Mouse (Mus musculus): ENCODE results near the gene Meioc. TPM values are rescaled to one million over a fixed set of nuclear protein-coding genes. Genes with fewer than 3 reads are reported as not detected.

Meioc gene
- not detected for total RNA-seq (2021)
- long read RNA-seq, experiment 1: 0 reads
- long read RNA-seq, experiment 2: 0 reads

- DNase-seq: no peak
Measured at GRCm38 (mm10) chr11:102663416-102663815, at the start of gene Meioc. Meioc (plus strand) TSS chr11:102663716.

GRCm38 (mm10) chr11:102619449-102619848, 44.1 kb upstream of the Meioc start:
- intact Hi-C loops (cut with DNase I; ENCODE audit: low total_unique reads): no loop called here

More at GRCm38 (mm10) chr11:102663416-102663815, at the start of gene Meioc:
- intact Hi-C loops (cut with DNase I; ENCODE audit: low total_unique reads): no loop called here

GRCm38 (mm10) chr11:102623876-102624789, 39.4 kb upstream of the Meioc start:
- intact Hi-C loops (cut with DNase I; ENCODE audit: low total_unique reads): no loop called here
- DNase-seq: peak; percentile 69

More at GRCm38 (mm10) chr11:102619449-102619848, 44.1 kb upstream of the Meioc start:
- no peak for DNase-seq

- DNase-seq: no peak
- intact Hi-C loops (cut with DNase I; ENCODE audit: low total_unique reads): no loop called here
Measured at GRCm38 (mm10) chr11:102624888-102625407, 38.6 kb upstream of the Meioc start.

GRCm38 (mm10) chr11:102627171-102627931, 36.2 kb upstream of the Meioc start:
- DNase-seq: no peak
- intact Hi-C loops (cut with DNase I; ENCODE audit: low total_unique reads): no loop called here

GRCm38 (mm10) chr11:102628529-102628928, 35.0 kb upstream of the Meioc start:
- peak; percentile 46 for DNase-seq
- intact Hi-C loops (cut with DNase I; ENCODE audit: low total_unique reads): no loop called here

GRCm38 (mm10) chr11:102629375-102629774, 34.1 kb upstream of the Meioc start:
- intact Hi-C loops (cut with DNase I; ENCODE audit: low total_unique reads): no loop called here
- DNase-seq: no peak

- DNase-seq: no peak
Measured at GRCm38 (mm10) chr11:102630731-102631130, 32.8 kb upstream of the Meioc start.

GRCm38 (mm10) chr11:102631203-102631602, 32.3 kb upstream of the Meioc start:
- intact Hi-C loops (cut with DNase I; ENCODE audit: low total_unique reads): no loop called here
- DNase-seq: no peak

More at GRCm38 (mm10) chr11:102630731-102631130, 32.8 kb upstream of the Meioc start:
- intact Hi-C loops (cut with DNase I; ENCODE audit: low total_unique reads): no loop called here

- intact Hi-C loops (cut with DNase I; ENCODE audit: low total_unique reads): no loop called here
- no peak for DNase-seq
Measured at GRCm38 (mm10) chr11:102632725-102633124, 30.8 kb upstream of the Meioc start.

- intact Hi-C loops (cut with DNase I; ENCODE audit: low total_unique reads): no loop called here
- DNase-seq: no peak
Measured at GRCm38 (mm10) chr11:102633379-102633778, 30.1 kb upstream of the Meioc start.

GRCm38 (mm10) chr11:102636887-102637286, 26.6 kb upstream of the Meioc start:
- DNase-seq: peak; percentile 77
- intact Hi-C loops (cut with DNase I; ENCODE audit: low total_unique reads): no loop called here

GRCm38 (mm10) chr11:102643891-102644382, 19.6 kb upstream of the Meioc start:
- intact Hi-C loops (cut with DNase I; ENCODE audit: low total_unique reads): no loop called here
- peak; percentile 35 for DNase-seq

- intact Hi-C loops (cut with DNase I; ENCODE audit: low total_unique reads): no loop called here
- no peak for DNase-seq
Measured at GRCm38 (mm10) chr11:102646226-102646625, 17.3 kb upstream of the Meioc start.

- intact Hi-C loops (cut with DNase I; ENCODE audit: low total_unique reads): no loop called here
- no peak for DNase-seq
Measured at GRCm38 (mm10) chr11:102647885-102648284, 15.6 kb upstream of the Meioc start.

- intact Hi-C loops (cut with DNase I; ENCODE audit: low total_unique reads): loop anchor here (5.0 to 10.0 kb wide), 2 partner anchors 74 to 167 kb away; partner anchors contain the start of gene Gm11627
- peak; percentile 71 for DNase-seq
Measured at GRCm38 (mm10) chr11:102651381-102651780, 12.1 kb upstream of the Meioc start.

GRCm38 (mm10) chr11:102652844-102653243, 10.7 kb upstream of the Meioc start:
- intact Hi-C loops (cut with DNase I; ENCODE audit: low total_unique reads): loop anchor here (5.0 to 10.0 kb wide), 2 partner anchors 76 to 168 kb away; partner anchors contain the start of gene Gm11627
- DNase-seq: no peak

- intact Hi-C loops (cut with DNase I; ENCODE audit: low total_unique reads): loop anchor here (10.0 kb wide), 1 partner anchor 171 kb away; no protein-coding TSS in a partner anchor
- no peak for DNase-seq
Measured at GRCm38 (mm10) chr11:102655888-102656287, 7.6 kb upstream of the Meioc start.

GRCm38 (mm10) chr11:102656326-102656926, 7.1 kb upstream of the Meioc start:
- no peak for DNase-seq
- intact Hi-C loops (cut with DNase I; ENCODE audit: low total_unique reads): loop anchor here (10.0 kb wide), 1 partner anchor 172 kb away; no protein-coding TSS in a partner anchor
